Mouse (Mus musculus) naive thymus-derived CD4-positive, alpha-beta T cell, adult 5 months (primary cell): ENCODE results near the gene 3110001I22Rik. TPM values are rescaled to one million over a fixed set of nuclear protein-coding genes. Genes with fewer than 3 reads are reported as not detected.

ENCODE experiments used
- polyA plus RNA-seq: library from polyadenylated mRNA; unstranded; fragments of 100-300 nt; shearing (Covaris generic); gene quantifications from one replicate; pipeline ENCODE4 v1.2.1, GENCODE M21; 2017

3110001I22Rik gene
- polyA plus RNA-seq = 33.9 TPM

GRCm38 (mm10) chr16:13671685-13672385 is at the start of gene 3110001I22Rik, which contains the start of gene Bfar:
3110001I22Rik (plus strand) TSS chr16:13671929.
Bfar (plus strand) TSS chr16:13671858.

GRCm38 (mm10) chr16:13667878-13668343 is 3.8 kb upstream of the 3110001I22Rik start, which contains the start of gene Parn:
Parn (minus strand) TSS chr16:13668170.

Other genes starting within 250 kb of the 3110001I22Rik start
- 48.7 TPM for gene Parn, start 3.8 kb upstream of the 3110001I22Rik start, polyA plus RNA-seq
- 51.7 TPM for gene Bfar, start 71 bp upstream of the 3110001I22Rik start, polyA plus RNA-seq
- 0.32 TPM for gene Pla2g10, start 59.1 kb downstream of the 3110001I22Rik start, polyA plus RNA-seq
- gene Rrn3, start 108.8 kb downstream of the 3110001I22Rik start, polyA plus RNA-seq = 57.4 TPM
- gene Ntan1, start 146.9 kb downstream of the 3110001I22Rik start, polyA plus RNA-seq = 146 TPM
- gene Pdxdc1, start 231.2 kb downstream of the 3110001I22Rik start, polyA plus RNA-seq = 57.9 TPM
- 0.37 TPM for gene Mpv17l, start 231.2 kb downstream of the 3110001I22Rik start, polyA plus RNA-seq